Mouse (Mus musculus): ENCODE measurements around the gene Rps24. TPM values are rescaled to one million over a fixed set of nuclear protein-coding genes. Genes with fewer than 3 reads are reported as not detected.
"Not testable (repeated sequence)": the region's sequence is repeated elsewhere in the genome, so short reads cannot be mapped to it uniquely, and the experiment has no call there.

Gene Rps24
- 660 and 675 TPM in 2 replicates for polyA plus RNA-seq (2015; fragmentation: Nextera tagmentation; extraction: Ambion mirVana)

- peaks cover 27% of the 10 kb centered on the region for H3K36me3 ChIP-seq
- H3K9ac ChIP-seq, result peak within 1 kb of the TSS; percentile 88
- H3K4me3 ChIP-seq, result peak within 1 kb of the TSS; percentile 80
- peak within 1 kb of the TSS; percentile 71 for H3K27ac ChIP-seq
- H3K9me3 ChIP-seq, result no peaks in the 10 kb centered on the region
- H3K4me1 ChIP-seq (replicated peaks), result peaks cover 20% of the 10 kb centered on the region
- under 1% methylated on average over 30 of the region's 30 CpGs for WGBS
- peak within 1 kb of the TSS; percentile 78 for H3K4me2 ChIP-seq
- no peaks in the 10 kb centered on the region for H3K27me3 ChIP-seq
- peak; percentile 61 for ATAC-seq (ENCODE audit: low FRiP score)
These were observed at the start of gene Rps24, which contains the start of gene Polr3a for GRCm38 (mm10) chr14:24486773-24487227. Gene Rps24, plus strand, starts transcription at chr14:24487125. Gene Polr3a, minus strand, starts transcription at chr14:24487058.

DNA sequence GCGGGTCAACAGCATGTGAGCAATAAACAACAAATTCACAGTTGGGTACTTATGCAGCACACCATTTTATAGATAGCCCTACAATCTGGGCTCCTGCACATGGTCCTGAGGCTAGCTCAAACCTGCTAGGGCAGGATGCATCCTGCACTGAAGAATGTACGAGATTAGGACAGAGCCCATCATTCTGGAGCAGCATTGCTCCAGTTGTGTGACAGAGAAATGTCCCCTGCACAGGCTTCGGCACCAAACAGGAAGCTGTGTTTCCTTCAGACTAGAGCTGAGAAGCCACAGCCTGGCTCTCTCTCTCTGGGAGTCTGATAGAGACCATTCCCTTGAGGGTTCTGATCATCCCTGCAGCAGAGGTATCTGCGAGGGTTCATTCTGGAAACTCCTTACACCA lies 43.4 kb upstream of the Rps24 start:
- WGBS, result 91% methylated on average over 4 of the region's 4 CpGs
- not testable (repeated sequence) for H3K4me1 ChIP-seq (replicated peaks); H3K9me3 ChIP-seq; H3K27ac ChIP-seq; ATAC-seq (ENCODE audit: low FRiP score); H3K4me3 ChIP-seq; H3K9ac ChIP-seq; H3K27me3 ChIP-seq; H3K4me2 ChIP-seq
- peaks cover 33% of the 10 kb centered on the region for H3K36me3 ChIP-seq

- ATAC-seq (ENCODE audit: low FRiP score), result no peak
- Histone ChIP-seq H3K27me3 (no peaks in the 10 kb centered on the region), H3K4me1 (replicated peaks) (no peaks in the 10 kb centered on the region), H3K9ac (no peak overlapping the region), H3K4me3 (no peak overlapping the region), H3K4me2 (no peak overlapping the region), H3K36me3 (peaks cover 100% of the 10 kb centered on the region), H3K27ac (no peak overlapping the region), H3K9me3 (no peaks in the 10 kb centered on the region)
- WGBS, result 96% methylated on average over 3 of the region's 3 CpGs
These were observed 28.7 kb upstream of the Rps24 start for GRCm38 (mm10) chr14:24458191-24458590.

GRCm38 (mm10) chr14:24468806-24469205 lies 18.1 kb upstream of the Rps24 start:
- Histone ChIP-seq H3K27ac (no peak overlapping the region), H3K36me3 (peaks cover 100% of the 10 kb centered on the region), H3K4me3 (no peak overlapping the region), H3K4me2 (no peak overlapping the region), H3K27me3 (no peaks in the 10 kb centered on the region), H3K9ac (no peak overlapping the region), H3K9me3 (no peaks in the 10 kb centered on the region), H3K4me1 (replicated peaks) (no peaks in the 10 kb centered on the region)
- WGBS, result 94% methylated on average over 6 of the region's 6 CpGs
- ATAC-seq (ENCODE audit: low FRiP score), result no peak

DNA sequence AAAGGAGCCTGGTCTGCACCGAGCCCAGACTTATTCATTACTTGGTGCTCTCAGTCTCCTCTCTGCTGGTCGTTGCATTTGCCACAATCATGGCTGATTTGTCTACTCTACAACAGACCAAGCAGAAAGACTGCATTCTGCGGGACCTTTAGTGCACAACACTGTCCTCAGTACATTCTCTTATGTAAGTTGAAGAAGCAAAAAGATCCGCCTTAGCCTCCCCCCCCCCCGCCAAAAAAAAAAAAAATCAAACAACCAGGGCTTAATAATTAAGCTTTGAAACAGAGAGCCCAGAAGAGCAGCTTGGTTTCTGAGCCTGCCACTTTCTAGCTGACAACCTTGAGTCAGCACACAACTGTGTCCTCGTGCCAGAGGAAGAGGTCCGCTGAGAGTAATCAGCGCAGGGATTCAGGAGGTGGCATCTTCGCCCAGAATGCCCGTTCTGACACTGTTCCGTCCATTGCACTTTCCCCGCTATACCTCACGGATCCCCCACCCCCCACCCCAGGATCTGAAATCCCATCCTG lies 621 bp upstream of the Rps24 start:
- Histone ChIP-seq H3K4me2 (peak overlapping the region; percentile 78), H3K4me1 (replicated peaks) (peaks cover 15% of the 10 kb centered on the region), H3K9me3 (no peaks in the 10 kb centered on the region), H3K9ac (peak overlapping the region; percentile 88), H3K27ac (peak overlapping the region; percentile 71), H3K36me3 (peaks cover 32% of the 10 kb centered on the region), H3K4me3 (peak overlapping the region; percentile 80), H3K27me3 (no peaks in the 10 kb centered on the region)
- no peak for ATAC-seq (ENCODE audit: low FRiP score)
- 9% methylated on average over 13 of the region's 13 CpGs for WGBS

- H3K9ac ChIP-seq; H3K27ac ChIP-seq; H3K4me3 ChIP-seq; H3K9me3 ChIP-seq; H3K27me3 ChIP-seq; ATAC-seq (ENCODE audit: low FRiP score); H3K4me2 ChIP-seq: not testable (repeated sequence)
- peaks cover 28% of the 10 kb centered on the region for H3K36me3 ChIP-seq
- WGBS, result 89% methylated on average over 7 of the region's 7 CpGs
- peaks cover 49% of the 10 kb centered on the region for H3K4me1 ChIP-seq (replicated peaks)
These were observed 2.8 kb downstream of the Rps24 start for GRCm38 (mm10) chr14:24489772-24490171.

GRCm38 (mm10) chr14:24490468-24491265 lies 3.7 kb downstream of the Rps24 start:
- Histone ChIP-seq H3K4me2 (peak overlapping the region; percentile 94), H3K36me3 (peaks cover 36% of the 10 kb centered on the region), H3K4me1 (replicated peaks) (peaks cover 47% of the 10 kb centered on the region), H3K4me3 (peak overlapping the region; percentile 91), H3K9ac (peak overlapping the region; percentile 96), H3K27me3 (no peaks in the 10 kb centered on the region), H3K27ac (peak overlapping the region; percentile 90), H3K9me3 (no peaks in the 10 kb centered on the region)
- WGBS, result under 1% methylated on average over 64 of the region's 64 CpGs
- peak; percentile 90 for ATAC-seq (ENCODE audit: low FRiP score)

DNA sequence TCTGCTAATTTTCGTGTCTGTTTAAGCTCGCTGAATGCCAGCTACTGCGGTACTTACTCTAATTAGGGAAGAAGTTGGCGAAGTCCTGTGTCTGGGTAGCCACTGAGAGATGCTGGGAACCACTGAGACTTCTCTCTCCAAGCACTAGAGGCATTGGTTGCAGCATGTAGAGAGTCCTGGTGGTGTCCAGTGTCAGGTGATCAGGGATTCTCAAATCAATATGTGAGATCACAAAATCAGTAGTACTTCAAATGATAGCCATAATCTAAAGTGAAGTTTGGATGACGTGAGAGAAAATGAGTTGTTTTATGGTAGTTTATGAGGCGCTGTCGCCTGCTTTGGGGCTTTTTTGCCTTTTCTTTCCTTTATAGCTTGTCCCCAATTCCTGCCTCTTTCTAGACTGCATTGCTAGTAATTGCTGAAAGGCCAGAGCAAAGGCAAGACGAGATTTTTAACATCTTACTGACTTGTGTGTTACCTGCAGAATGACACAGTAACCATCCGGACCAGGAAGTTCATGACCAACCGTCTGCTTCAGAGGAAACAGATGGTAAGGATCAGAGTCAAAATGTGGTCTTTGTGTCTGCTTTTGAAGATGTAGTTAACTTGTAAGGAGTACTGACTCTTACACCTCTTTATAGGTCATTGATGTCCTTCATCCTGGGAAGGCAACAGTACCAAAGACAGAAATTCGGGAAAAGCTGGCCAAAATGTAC lies 4.5 kb downstream of the Rps24 start:
- peak overlapping the region; percentile 90 for H3K27ac ChIP-seq
- H3K4me1 ChIP-seq (replicated peaks), result peaks cover 40% of the 10 kb centered on the region
- H3K9me3 ChIP-seq, result no peaks in the 10 kb centered on the region
- H3K9ac ChIP-seq, result peak overlapping the region; percentile 96
- H3K4me2 ChIP-seq, result peak overlapping the region; percentile 94
- peaks cover 44% of the 10 kb centered on the region for H3K36me3 ChIP-seq
- ATAC-seq (ENCODE audit: low FRiP score), result no peak
- peak overlapping the region; percentile 91 for H3K4me3 ChIP-seq
- WGBS, result 8% methylated on average over 11 of the region's 11 CpGs
- no peaks in the 10 kb centered on the region for H3K27me3 ChIP-seq

GRCm38 (mm10) chr14:24493256-24493655 lies 6.3 kb downstream of the Rps24 start:
- Histone ChIP-seq H3K4me3 (no peak overlapping the region), H3K9me3 (no peaks in the 10 kb centered on the region), H3K9ac (peak overlapping the region; percentile 46; the same call in 1 of the 2 replicates), H3K36me3 (peaks cover 62% of the 10 kb centered on the region), H3K4me2 (no peak overlapping the region), H3K27me3 (no peaks in the 10 kb centered on the region), H3K27ac (no peak overlapping the region), H3K4me1 (replicated peaks) (peaks cover 40% of the 10 kb centered on the region)
- 84% methylated on average over 9 of the region's 9 CpGs for WGBS
- no peak for ATAC-seq (ENCODE audit: low FRiP score)

DNA sequence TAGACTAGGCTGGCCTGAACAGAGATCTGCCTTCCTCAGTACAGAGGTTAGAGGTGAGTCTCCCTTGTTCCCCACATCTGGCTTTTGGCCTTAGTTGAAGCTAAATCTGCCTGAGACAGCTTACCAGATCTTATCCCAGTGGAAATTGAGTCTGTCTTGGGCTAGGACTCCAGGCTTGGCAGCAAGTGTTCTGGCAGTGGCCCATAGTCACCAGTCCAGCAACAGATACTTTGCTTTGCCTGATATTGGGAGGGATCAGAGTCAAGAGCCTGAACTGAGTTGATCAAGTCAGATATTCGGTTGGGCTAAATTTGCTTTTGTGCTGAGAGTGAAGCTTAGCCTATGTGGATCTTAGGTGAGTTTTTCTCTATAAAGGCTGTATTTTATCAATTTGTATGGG lies 9.6 kb downstream of the Rps24 start:
- Histone ChIP-seq H3K27ac (no peak overlapping the region), H3K27me3 (no peaks in the 10 kb centered on the region), H3K4me3 (no peak overlapping the region), H3K9ac (no peak overlapping the region), H3K9me3 (no peaks in the 10 kb centered on the region), H3K4me2 (no peak overlapping the region), H3K4me1 (replicated peaks) (peaks cover 49% of the 10 kb centered on the region), H3K36me3 (peaks cover 71% of the 10 kb centered on the region)
- WGBS, result 97% methylated on average over 1 of the region's 1 CpGs
- ATAC-seq (ENCODE audit: low FRiP score), result no peak

GRCm38 (mm10) chr14:24497443-24497842 lies 10.5 kb downstream of the Rps24 start:
- no peak overlapping the region for H3K9ac ChIP-seq
- no peak overlapping the region for H3K4me3 ChIP-seq
- H3K9me3 ChIP-seq, result no peaks in the 10 kb centered on the region
- H3K27me3 ChIP-seq, result no peaks in the 10 kb centered on the region
- WGBS, result 93% methylated on average over 1 of the region's 1 CpGs
- no peak overlapping the region for H3K27ac ChIP-seq
- no peak for ATAC-seq (ENCODE audit: low FRiP score)
- peaks cover 43% of the 10 kb centered on the region for H3K4me1 ChIP-seq (replicated peaks)
- H3K4me2 ChIP-seq, result no peak overlapping the region
- H3K36me3 ChIP-seq, result peaks cover 66% of the 10 kb centered on the region

- no peak for ATAC-seq (ENCODE audit: low FRiP score)
- Histone ChIP-seq H3K9ac (no peak overlapping the region; the same call in 1 of the 2 replicates), H3K27me3 (no peaks in the 10 kb centered on the region), H3K4me1 (replicated peaks) (peaks cover 30% of the 10 kb centered on the region), H3K27ac (no peak overlapping the region; the same call in 1 of the 2 replicates), H3K36me3 (peaks cover 53% of the 10 kb centered on the region), H3K4me3 (no peak overlapping the region), H3K4me2 (no peak overlapping the region), H3K9me3 (no peaks in the 10 kb centered on the region)
- 74% methylated on average over 5 of the region's 5 CpGs for WGBS
These were observed 11.8 kb downstream of the Rps24 start for GRCm38 (mm10) chr14:24498561-24499255.

Data from hindbrain, embryonic 13.5 days (tissue).